Mouse (Mus musculus) spleen, adult 2 months (tissue): ENCODE measurements at regions not wholly inside any gene's neighbourhood (a gene's known extent, or its start where the extent isn't known, plus 50 kb on each side); places are given as distances from the start of the nearest gene placed in this dataset.

Experiments
- DNase-seq, 2 experiments: peaks; one replicate each; pipeline versions ENCODE4 v3.0.0 to v3.0.0-alpha.2; 2012 to 2021; ENCODE audit warnings: low spot score in 2 of 2, low read depth in 1 of 2
- H3K27ac ChIP-seq: fragments of 200-500 bp; 2 replicates; pipeline ENCODE4 v1.5.1; 2012; ENCODE audit warnings: low read length, inconsistent platforms; ENCODE audit not compliant: insufficient read depth
- H3K27me3 ChIP-seq: fragments of 200-500 bp; 2 replicates; pipeline ENCODE4 v1.6.1; 2012; ENCODE audit warnings: mild to moderate bottlenecking, moderate library complexity, low read length, inconsistent platforms; ENCODE audit not compliant: control insufficient read depth, insufficient read depth
- H3K36me3 ChIP-seq: fragments of 200-500 bp; 2 replicates; pipeline ENCODE4 v1.6.1; 2012; ENCODE audit warnings: mild to moderate bottlenecking, low read length, inconsistent platforms; ENCODE audit not compliant: control insufficient read depth, insufficient read depth
- H3K4me1 ChIP-seq: fragments of 200-500 bp; 2 replicates; pipeline ENCODE4 v1.6.1; 2011; ENCODE audit warnings: inconsistent platforms; ENCODE audit not compliant: control insufficient read depth, insufficient read depth, insufficient read length
- H3K4me3 ChIP-seq: fragments of 200-500 bp; 2 replicates; pipeline ENCODE4 v1.5.1; 2011; ENCODE audit warnings: mild to moderate bottlenecking, inconsistent platforms; ENCODE audit not compliant: insufficient read depth, insufficient read length; ENCODE audit errors: extremely low read depth
- CTCF ChIP-seq: fragments of 200-500 bp; IDR thresholded peaks from 2 replicates; pipeline ENCODE4 v1.5.1; 2011; ENCODE audit warnings: mild to moderate bottlenecking, inconsistent platforms; ENCODE audit not compliant: insufficient read depth, insufficient read length, insufficient replicate concordance; ENCODE audit errors: extremely low read depth
- POLR2A ChIP-seq: fragments of 200-500 bp; IDR thresholded peaks from 2 replicates; pipeline ENCODE4 v1.6.1; 2011; ENCODE audit warnings: low read depth, low read length, inconsistent platforms
- WGBS: fragments of 180-500 bp; shearing (Covaris S2); methylation state at CpG from one replicate; pipeline ENCODE4 v1.1.7; 2018; 5-methylcytosine and 5-hydroxymethylcytosine counted together

- DNase-seq = no peak
Observed at GRCm38 (mm10) chr5:64744455-64744854, 58.7 kb upstream of the Klf3 start.

GRCm38 (mm10) chr5:64747461-64747860 is 55.7 kb upstream of the Klf3 start:
- no peaks in the 10 kb centered on the region for H3K27me3 ChIP-seq
- H3K27ac ChIP-seq = no peak overlapping the region
- no peak for TF ChIP-seq POLR2A
- TF ChIP-seq CTCF = no peak
- DNase-seq = no peak
- peaks cover 5% of the 10 kb centered on the region; the same call in 1 of the 2 replicates for H3K4me1 ChIP-seq
- no peaks in the 10 kb centered on the region for H3K36me3 ChIP-seq
- 92% methylated on average over 1 of the region's 1 CpGs for WGBS
- H3K4me3 ChIP-seq = no peak overlapping the region

More at GRCm38 (mm10) chr5:64744455-64744854, 58.7 kb upstream of the Klf3 start:
- TF ChIP-seq POLR2A = no peak
- no peak for TF ChIP-seq CTCF
- Histone ChIP-seq H3K4me3 (no peak overlapping the region), H3K4me1 (no peaks in the 10 kb centered on the region), H3K36me3 (no peaks in the 10 kb centered on the region), H3K27me3 (no peaks in the 10 kb centered on the region), H3K27ac (no peak overlapping the region)
- WGBS = 91% methylated on average over 5 of the region's 5 CpGs

- DNase-seq = no peak
- Histone ChIP-seq H3K4me1 (peaks cover 5% of the 10 kb centered on the region; the same call in 1 of the 2 replicates), H3K36me3 (no peaks in the 10 kb centered on the region), H3K4me3 (no peak overlapping the region), H3K27me3 (no peaks in the 10 kb centered on the region), H3K27ac (no peak overlapping the region)
- WGBS = 84% methylated on average over 14 of the region's 14 CpGs
- TF ChIP-seq POLR2A (no peak), CTCF (no peak)
Observed at GRCm38 (mm10) chr5:64749415-64750166, 53.6 kb upstream of the Klf3 start.

GRCm38 (mm10) chr5:64750406-64750805 is 52.8 kb upstream of the Klf3 start:
- H3K27ac ChIP-seq = no peak overlapping the region
- DNase-seq = no peak
- peaks cover 5% of the 10 kb centered on the region; the same call in 1 of the 2 replicates for H3K4me1 ChIP-seq
- TF ChIP-seq POLR2A = no peak
- no peak for TF ChIP-seq CTCF
- 89% methylated on average over 3 of the region's 3 CpGs for WGBS
- H3K27me3 ChIP-seq = no peaks in the 10 kb centered on the region
- H3K4me3 ChIP-seq = no peak overlapping the region
- H3K36me3 ChIP-seq = no peaks in the 10 kb centered on the region

GRCm38 (mm10) chr5:64750976-64751656 is 52.1 kb upstream of the Klf3 start:
- 51% methylated on average over 7 of the region's 7 CpGs for WGBS
- TF ChIP-seq POLR2A (no peak), CTCF (no peak)
- Histone ChIP-seq H3K27ac (no peak overlapping the region), H3K4me1 (peaks cover 5% of the 10 kb centered on the region; the same call in 1 of the 2 replicates), H3K36me3 (no peaks in the 10 kb centered on the region), H3K27me3 (no peaks in the 10 kb centered on the region), H3K4me3 (no peak overlapping the region)
- DNase-seq = no peak

GRCm38 (mm10) chr5:64753142-64753750 is 49.9 kb upstream of the Klf3 start:
- Histone ChIP-seq H3K4me3 (no peak overlapping the region), H3K27me3 (no peaks in the 10 kb centered on the region), H3K27ac (no peak overlapping the region), H3K4me1 (peaks cover 5% of the 10 kb centered on the region; the same call in 1 of the 2 replicates), H3K36me3 (no peaks in the 10 kb centered on the region)
- no peak for TF ChIP-seq CTCF
- TF ChIP-seq POLR2A = no peak
- 89% methylated on average over 7 of the region's 7 CpGs for WGBS
- DNase-seq = no peak
